Mouse (Mus musculus) left cerebral cortex, adult 2 months (tissue): ENCODE results near the gene Adcy5. TPM values are rescaled to one million over a fixed set of nuclear protein-coding genes. Genes with fewer than 3 reads are reported as not detected.

Experiments used
- DNase-seq, 2 experiments: peaks; one replicate each; pipeline ENCODE4 v3.0.0; 2021 to 2022; ENCODE audit warnings: low spot score in 2 of 2, mixed read lengths in 1 of 2; ENCODE audit errors: extremely low spot score in 1 of 2
- H3K27ac ChIP-seq: fragments of 200-600 bp; 2 replicates; pipeline ENCODE4 v1.8.1; 2022
- H3K4me3 ChIP-seq: fragments of 200-600 bp; 2 replicates; pipeline ENCODE4 v1.8.1; 2022
- CTCF ChIP-seq: fragments of 200-600 bp; IDR thresholded peaks from 2 replicates; pipeline ENCODE4 v1.8.1; 2022; ENCODE audit warnings: antibody characterized with exemption, mild to moderate bottlenecking, moderate library complexity
- intact Hi-C: fragments of 180-260 bp; cut with DNase I; formaldehyde crosslinking; loops from one replicate; pipeline ENCODE4 v1.15.1; 2025
- long read RNA-seq, 2 experiments: library from polyadenylated mRNA; stranded (forward); transcript quantifications; one replicate each; pipeline ENCODE4 v2.0.0; 2021; ENCODE audit warnings: borderline mapping rate in 2 of 2
- total RNA-seq, 2 experiments: library from RNA; stranded (reverse); gene quantifications; 2 replicates each; pipeline ENCODE4 v1.2.3; 2021

The Adcy5 gene
- 100 to 1,000 TPM in 1 of 2 experiments, 10 to 100 TPM in 1; 96.8 to 129 TPM for total RNA-seq
- long read RNA-seq, experiment 1, full-length matches to known transcripts = 135 of 182 reads
- long read RNA-seq, experiment 1, partial matches to known transcripts = 23 of 182 reads
- long read RNA-seq, experiment 1, other reads (novel, unspliced or antisense) = 24 of 182 reads
- long read RNA-seq, experiment 2, full-length matches to known transcripts = 164 of 189 reads
- long read RNA-seq, experiment 2, partial matches to known transcripts = 22 of 189 reads
- long read RNA-seq, experiment 2, other reads (novel, unspliced or antisense) = 3 of 189 reads

GRCm38 (mm10) chr16:35154641-35155390 is at the start of gene Adcy5:
Gene Adcy5 (plus strand): TSS chr16:35154877.
- peak within 1 kb of the TSS; percentile 88 for H3K27ac ChIP-seq
- peak within 1 kb of the TSS; percentile 70 for H3K4me3 ChIP-seq
- DNase-seq = peak; percentile 56 to 61
- intact Hi-C loops = loop anchor here (1.0 to 5.0 kb wide), 3 partner anchors 44 to 115 kb away; no protein-coding TSS in a partner anchor
- TF ChIP-seq CTCF = no peak

DNA sequence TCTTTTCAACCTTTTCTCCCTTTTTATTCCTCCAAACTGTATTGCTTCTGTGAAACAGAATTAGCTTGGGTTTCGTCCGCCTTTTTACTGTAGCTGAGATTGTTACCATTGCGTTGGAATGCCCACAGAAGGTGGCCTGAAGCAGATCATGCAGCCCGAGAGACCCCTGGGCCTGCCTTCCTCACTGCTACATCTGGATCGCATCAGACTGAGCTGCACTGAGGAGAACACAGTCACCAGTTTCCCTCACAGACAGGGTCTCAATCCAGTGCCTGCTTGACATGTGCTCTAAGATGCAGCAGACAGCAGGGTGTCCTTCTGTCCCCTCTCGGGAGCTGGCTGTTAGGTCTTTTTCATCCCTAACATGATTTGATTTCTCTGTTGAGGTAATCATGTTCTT is 46.7 kb upstream of the Adcy5 start:
- Histone ChIP-seq H3K27ac (no peak overlapping the region), H3K4me3 (no peak overlapping the region)
- no peak for DNase-seq
- no peak for TF ChIP-seq CTCF
- intact Hi-C loops = no loop called here

DNA sequence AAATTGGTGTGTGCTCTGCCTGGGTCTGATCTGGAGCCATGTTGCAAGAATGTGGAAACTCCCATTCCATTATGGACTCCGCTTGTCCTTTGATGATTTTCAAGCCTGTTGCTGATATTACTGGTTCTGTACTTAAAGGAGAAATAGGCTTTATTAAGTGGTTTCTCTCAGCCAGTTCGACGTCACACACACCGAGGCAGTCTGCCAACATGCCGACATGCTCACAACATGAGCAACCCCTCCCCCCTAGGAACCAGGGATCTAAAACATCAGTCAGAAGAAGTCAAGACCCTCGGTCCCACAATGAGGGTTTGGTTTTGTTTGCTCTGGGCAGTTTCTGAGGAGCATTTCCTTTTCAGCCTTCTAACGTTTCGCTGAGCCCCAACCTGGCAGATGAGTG is 45.5 kb upstream of the Adcy5 start:
- TF ChIP-seq CTCF = no peak
- H3K27ac ChIP-seq = no peak overlapping the region
- DNase-seq = no peak
- intact Hi-C loops = no loop called here
- no peak overlapping the region for H3K4me3 ChIP-seq

DNA sequence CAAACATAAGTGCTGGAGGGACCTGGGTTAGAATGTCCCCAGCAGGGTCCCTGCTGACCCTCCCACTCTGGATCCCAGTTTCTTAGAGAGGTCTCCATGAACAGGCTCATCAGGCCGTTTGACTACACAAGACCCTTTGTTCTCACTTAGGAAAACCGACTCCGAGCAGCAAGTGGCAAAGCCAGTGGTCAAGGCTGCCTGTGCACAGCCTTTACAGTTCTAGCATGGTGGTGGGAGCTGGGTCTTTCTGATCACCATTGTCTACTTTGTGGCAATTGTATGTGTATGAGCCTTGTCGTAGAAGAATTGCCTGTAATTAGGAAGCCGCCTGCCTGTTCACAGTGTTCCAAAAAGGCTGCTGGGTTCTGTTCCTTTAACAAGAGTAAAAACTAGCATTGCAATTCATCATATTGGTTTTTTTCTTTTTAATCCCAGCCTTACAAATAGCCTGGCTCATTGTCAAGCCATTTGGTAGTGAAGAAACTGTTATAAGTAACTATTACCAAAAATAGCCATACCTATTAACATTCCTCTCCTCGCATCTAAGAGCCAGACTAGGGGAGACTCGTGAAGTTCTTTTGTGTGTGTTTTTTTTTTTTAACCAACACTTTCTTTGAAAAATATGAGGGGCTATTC is 44.9 kb upstream of the Adcy5 start:
- Histone ChIP-seq H3K27ac (no peak overlapping the region), H3K4me3 (no peak overlapping the region)
- TF ChIP-seq CTCF = no peak
- DNase-seq = no peak
- intact Hi-C loops = loop anchor here (1.0 to 2.0 kb wide), 2 partner anchors 45 to 161 kb away; partner anchors contain the start of gene Adcy5

DNA sequence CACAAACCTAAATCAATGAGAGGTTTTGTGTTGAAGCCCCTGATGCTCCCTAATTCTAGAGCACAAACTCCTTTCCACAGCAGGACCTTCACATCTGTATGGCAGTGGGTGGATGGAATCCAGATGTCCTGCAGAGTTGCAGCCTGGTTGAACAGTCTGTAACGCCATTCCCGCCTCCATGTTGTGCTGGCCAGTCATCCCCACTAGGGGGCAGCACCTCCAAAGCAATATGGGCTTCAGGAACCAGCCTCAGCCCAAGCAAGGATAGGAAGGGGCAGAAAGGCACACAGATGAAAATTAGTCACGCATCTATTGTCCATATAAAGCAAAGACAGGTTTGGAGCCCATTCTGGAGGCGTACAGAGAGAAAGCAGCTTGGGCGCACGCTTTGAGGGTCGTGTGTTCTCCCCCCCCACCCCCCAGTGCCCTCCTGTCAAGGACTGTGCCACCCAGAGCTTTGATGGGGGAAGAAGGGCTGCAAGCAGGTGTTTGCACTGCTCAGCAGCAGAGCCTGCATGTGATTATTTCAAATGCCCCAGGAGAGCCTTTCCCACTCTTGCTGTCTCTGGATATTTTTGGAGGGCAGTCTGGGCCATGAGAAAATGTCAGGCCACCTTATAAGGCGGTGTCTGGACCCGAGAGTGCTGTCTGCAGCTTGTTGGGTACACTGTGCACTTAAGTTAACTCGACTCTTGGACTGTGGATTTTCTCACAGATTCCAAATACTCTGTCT is 44.1 kb upstream of the Adcy5 start:
- Histone ChIP-seq H3K27ac (no peak overlapping the region), H3K4me3 (no peak overlapping the region)
- DNase-seq = peak; percentile 87 to 92
- intact Hi-C loops = loop anchor here (1.0 to 2.0 kb wide), 2 partner anchors 44 to 160 kb away; partner anchors contain the start of gene Adcy5
- TF ChIP-seq CTCF = peak; percentile 96

DNA sequence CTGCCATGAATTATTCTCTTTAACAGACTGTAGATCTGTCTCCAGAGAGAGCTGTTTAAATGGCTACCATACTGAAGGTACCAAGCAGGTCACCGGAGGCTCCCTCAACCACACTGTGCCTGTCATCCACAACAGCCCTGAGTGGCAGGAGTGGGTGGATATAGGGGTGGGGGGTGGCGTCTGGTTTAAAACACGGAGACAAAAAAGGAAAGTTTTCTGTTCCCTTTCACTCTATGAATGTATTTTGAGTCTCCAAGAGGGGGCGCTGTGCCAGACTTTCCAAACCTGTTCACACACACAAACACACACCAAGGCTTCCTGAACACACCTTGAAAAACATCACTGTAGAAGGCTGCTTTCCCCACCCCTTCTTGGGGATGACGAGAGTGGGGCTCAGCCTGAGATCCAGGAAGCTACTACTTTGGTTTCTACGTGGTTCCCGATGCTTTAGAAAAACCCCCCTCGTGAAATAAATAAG is 43.5 kb upstream of the Adcy5 start:
- TF ChIP-seq CTCF = peak; percentile 46
- H3K4me3 ChIP-seq = no peak overlapping the region
- H3K27ac ChIP-seq = no peak overlapping the region
- intact Hi-C loops = loop anchor here (2.0 kb wide), 1 partner anchor 44 kb away; the partner anchor contains the start of gene Adcy5
- DNase-seq = peak; percentile 38 to 46

DNA sequence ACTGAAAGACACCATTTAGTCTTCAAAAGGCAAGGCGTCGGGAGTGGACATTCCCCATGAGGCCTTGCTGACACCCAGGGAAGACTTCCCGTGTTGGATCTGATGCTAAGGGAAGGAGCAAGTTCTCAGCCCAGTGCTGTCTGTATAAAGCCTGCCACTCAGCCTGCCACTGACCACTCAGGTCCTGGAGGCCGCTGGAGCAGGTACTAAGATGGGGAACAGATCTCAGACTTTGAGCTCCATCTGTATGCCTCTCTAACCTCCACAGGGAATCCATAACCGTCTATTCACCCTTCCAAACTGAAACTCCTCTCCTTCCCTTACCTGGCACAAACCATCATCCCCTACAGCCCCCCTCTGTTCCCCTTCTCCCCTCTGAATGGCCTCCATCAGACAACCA is 41.2 kb upstream of the Adcy5 start:
- TF ChIP-seq CTCF = no peak
- intact Hi-C loops = no loop called here
- no peak for DNase-seq
- Histone ChIP-seq H3K27ac (no peak overlapping the region), H3K4me3 (no peak overlapping the region)

DNA sequence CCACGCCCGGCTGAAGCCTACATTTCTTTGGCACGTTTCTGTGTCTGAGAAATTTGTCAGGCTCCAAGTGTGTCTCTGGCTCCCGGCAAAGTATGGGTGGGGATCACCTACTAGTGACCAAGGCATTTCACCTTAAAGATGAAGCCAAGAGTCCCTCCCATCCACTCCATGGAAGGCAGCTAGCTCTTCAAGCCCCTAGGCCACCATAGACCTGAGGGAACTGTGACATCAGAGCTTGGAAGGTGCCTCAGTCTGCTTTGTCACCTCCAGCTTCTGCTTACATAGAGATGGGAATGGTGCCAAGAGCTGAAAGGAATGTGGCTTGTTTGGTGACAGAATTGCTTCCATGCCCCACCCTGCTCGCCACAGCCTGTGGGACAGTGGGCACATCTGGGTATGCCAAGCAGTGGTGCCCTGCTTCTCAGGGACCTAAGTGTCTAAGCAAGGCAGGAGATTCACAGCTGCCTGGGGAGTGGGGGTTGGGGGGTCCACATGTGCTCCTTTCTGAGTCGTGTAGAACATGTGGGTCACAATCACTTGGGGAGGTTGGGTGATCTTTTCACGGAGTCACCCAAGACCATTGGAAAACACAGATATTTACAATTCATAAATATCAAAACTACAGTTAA is 38.2 kb upstream of the Adcy5 start:
- H3K27ac ChIP-seq = no peak overlapping the region
- TF ChIP-seq CTCF = no peak
- no peak for DNase-seq
- H3K4me3 ChIP-seq = no peak overlapping the region
- intact Hi-C loops = no loop called here

DNA sequence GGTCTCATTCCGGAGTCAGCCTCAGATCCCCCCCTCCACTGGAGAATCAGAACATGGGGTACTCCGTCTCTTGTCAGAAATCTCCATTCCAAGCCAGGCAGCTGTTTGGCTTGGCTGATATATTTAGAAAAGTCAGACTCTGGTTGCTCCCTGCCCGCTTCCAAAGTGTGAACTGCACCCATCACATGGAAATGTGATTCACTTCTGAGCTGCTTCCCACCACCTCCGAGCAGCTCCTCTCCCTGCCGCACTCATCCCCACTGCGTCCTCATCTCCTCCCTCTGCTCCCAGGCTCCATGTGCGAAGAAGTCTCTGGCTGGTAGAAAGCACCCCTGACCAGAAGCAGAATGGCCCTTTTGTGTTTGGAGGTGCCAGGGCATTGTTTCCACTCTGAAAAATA is 37.2 kb upstream of the Adcy5 start:
- H3K4me3 ChIP-seq = no peak overlapping the region
- H3K27ac ChIP-seq = no peak overlapping the region
- intact Hi-C loops = no loop called here
- no peak for TF ChIP-seq CTCF
- peak in 1 of 2 experiments; percentile 32 for DNase-seq

- Histone ChIP-seq H3K27ac (no peak overlapping the region), H3K4me3 (no peak overlapping the region)
- no peak for DNase-seq
- no peak for TF ChIP-seq CTCF
- intact Hi-C loops = no loop called here
These were observed 34.1 kb upstream of the Adcy5 start for GRCm38 (mm10) chr16:35120603-35121002.

GRCm38 (mm10) chr16:35127270-35127669 is 27.4 kb upstream of the Adcy5 start:
- TF ChIP-seq CTCF = no peak
- intact Hi-C loops = no loop called here
- no peak for DNase-seq
- Histone ChIP-seq H3K4me3 (no peak overlapping the region), H3K27ac (no peak overlapping the region)
